Mouse (Mus musculus) heart, embryonic 14.5 days (tissue): Measurements from ENCODE around the gene Rnf130. TPM values are rescaled to one million over a fixed set of nuclear protein-coding genes. Genes with fewer than 3 reads are reported as not detected.
A peak's percentile ranks its signal among the peaks of the same experiment; 100 is the strongest.

Experiments used
- ATAC-seq: fragments of 200-750 bp; cut with Nextera tagmentation; 2 replicates; pipeline ENCODE4 v1.8.0; 2017; ENCODE audit warnings: low read depth, moderate TSS enrichment; ENCODE audit not compliant: insufficient number of reproducible peaks, insufficient read depth, low FRiP score
- H3K27ac ChIP-seq, 2 experiments: fragments of 200-500 bp in 1 of 2; fragments of 300-500 bp in 1 of 2; sonication (generic) in 1 of 2; replicated peaks in 1 of 2; 2 replicates each; pipeline ENCODE4 v1.5.1; 2012 to 2014; ENCODE audit warnings: low read depth in 2 of 2, low read length in 2 of 2, control low read depth in 1 of 2, mild to moderate bottlenecking in 1 of 2, mixed read lengths in 1 of 2; ENCODE audit not compliant: control insufficient read depth in 1 of 2, insufficient read depth in 1 of 2
- H3K27me3 ChIP-seq: fragments of 300-500 bp; sonication (generic); 2 replicates; pipeline ENCODE4 v1.6.1; 2014; ENCODE audit warnings: mild to moderate bottlenecking, low read length, control low read depth; ENCODE audit not compliant: control insufficient read depth, insufficient read depth
- H3K36me3 ChIP-seq: fragments of 300-500 bp; sonication (generic); 2 replicates; pipeline ENCODE4 v1.6.1; 2014; ENCODE audit warnings: mild to moderate bottlenecking, control low read depth, low read length, mixed read lengths; ENCODE audit not compliant: control insufficient read depth, insufficient read depth
- H3K4me1 ChIP-seq, 2 experiments: fragments of 200-500 bp in 1 of 2; fragments of 300-500 bp in 1 of 2; sonication (generic) in 1 of 2; 2 replicates each; pipeline ENCODE4 v1.6.1; 2012 to 2014; ENCODE audit warnings: low read length in 2 of 2, control low read depth in 1 of 2, mixed read lengths in 1 of 2; ENCODE audit not compliant: control insufficient read depth in 2 of 2, insufficient read depth in 2 of 2
- H3K4me2 ChIP-seq: fragments of 300-500 bp; sonication (generic); 2 replicates; pipeline ENCODE4 v1.6.1; 2014; ENCODE audit warnings: mild to moderate bottlenecking, low read length
- H3K4me3 ChIP-seq, 2 experiments: fragments of 200-500 bp in 1 of 2; fragments of 300-500 bp in 1 of 2; sonication (generic) in 1 of 2; 2 replicates each; pipeline ENCODE4 v1.5.1; 2012 to 2014; ENCODE audit warnings: low read length in 2 of 2, mild to moderate bottlenecking in 2 of 2, control low read depth in 1 of 2, low read depth in 1 of 2, moderate library complexity in 1 of 2; ENCODE audit not compliant: control insufficient read depth in 1 of 2, insufficient read depth in 1 of 2
- H3K9ac ChIP-seq: fragments of 300-500 bp; sonication (generic); 2 replicates; pipeline ENCODE4 v1.6.1; 2014; ENCODE audit warnings: mild to moderate bottlenecking, low read length
- H3K9me3 ChIP-seq: fragments of 300-500 bp; sonication (generic); 2 replicates; pipeline ENCODE4 v1.6.1; 2016; ENCODE audit warnings: low read length, control low read depth; ENCODE audit not compliant: control insufficient read depth
- WGBS: fragments of 180-500 bp; shearing (Covaris S2); extraction: QIAGEN DNeasy Blood & Tissue Kit; methylation state at CpG from one replicate; pipeline ENCODE4 v1.1.7; 2014; 5-methylcytosine and 5-hydroxymethylcytosine counted together
- polyA plus RNA-seq: library from polyadenylated mRNA; unstranded; fragments of >200 nt; fragmentation: Nextera tagmentation; extraction: Ambion mirVana; gene quantifications from 2 replicates; pipeline ENCODE4 v1.2.1, GENCODE M21; 2014

The Rnf130 gene
- polyA plus RNA-seq, 1 experiment from 2014 or later = 40.0 TPM

GRCm38 (mm10) chr11:50025721-50026520, 775 bp downstream of the Rnf130 start:
- no peaks in the 10 kb centered on the region; the same call in 1 of the 2 replicates for H3K27me3 ChIP-seq
- no peak; the same call in 1 of the 2 replicates for ATAC-seq
- WGBS = 12% methylated on average over 24 of the region's 24 CpGs
- H3K4me1 ChIP-seq = peaks cover 3 to 24% of the 10 kb centered on the region in 2 experiments; a peak in 3 of 4 replicates
- H3K9ac ChIP-seq = peak overlapping the region; percentile 94
- H3K9me3 ChIP-seq = no peaks in the 10 kb centered on the region
- H3K27ac ChIP-seq = peak overlapping the region in 1 of 2 experiments; percentile 90; a peak in 2 of 4 replicates
- H3K36me3 ChIP-seq = no peaks in the 10 kb centered on the region
- peak overlapping the region; percentile 90 for H3K4me2 ChIP-seq
- peak overlapping the region; percentile 80 to 95 for H3K4me3 ChIP-seq

GRCm38 (mm10) chr11:50026521-50027090, 1.5 kb downstream of the Rnf130 start:
- peak overlapping the region; percentile 90 for H3K4me2 ChIP-seq
- WGBS = 52% methylated on average over 3 of the region's 3 CpGs
- no peaks in the 10 kb centered on the region; the same call in 1 of the 2 replicates for H3K27me3 ChIP-seq
- no peaks in the 10 kb centered on the region for H3K36me3 ChIP-seq
- ATAC-seq = no peak
- H3K27ac ChIP-seq = no peak overlapping the region
- H3K9ac ChIP-seq = peak overlapping the region; percentile 94
- peaks cover 3 to 19% of the 10 kb centered on the region in 2 experiments; a peak in 3 of 4 replicates for H3K4me1 ChIP-seq
- H3K4me3 ChIP-seq = peak overlapping the region; percentile 80 to 95; a peak in 3 of 4 replicates
- H3K9me3 ChIP-seq = no peaks in the 10 kb centered on the region

- Histone ChIP-seq H3K4me3 (no peak overlapping the region), H3K36me3 (no peaks in the 10 kb centered on the region), H3K9me3 (no peaks in the 10 kb centered on the region), H3K4me1 (peaks cover 3 to 19% of the 10 kb centered on the region in 2 experiments; a peak in 3 of 4 replicates), H3K4me2 (no peak overlapping the region), H3K9ac (no peak overlapping the region), H3K27me3 (no peaks in the 10 kb centered on the region; the same call in 1 of the 2 replicates), H3K27ac (no peak overlapping the region)
- ATAC-seq = no peak
Observed at GRCm38 (mm10) chr11:50028416-50028815, 3.3 kb downstream of the Rnf130 start.

GRCm38 (mm10) chr11:50034155-50034554, 9.0 kb downstream of the Rnf130 start:
- Histone ChIP-seq H3K27me3 (no peaks in the 10 kb centered on the region), H3K9ac (no peak overlapping the region), H3K36me3 (no peaks in the 10 kb centered on the region), H3K4me1 (no peaks in the 10 kb centered on the region; a peak in 1 of 4 replicates), H3K4me2 (no peak overlapping the region), H3K9me3 (no peaks in the 10 kb centered on the region), H3K27ac (no peak overlapping the region), H3K4me3 (no peak overlapping the region)
- no peak for ATAC-seq

- H3K36me3 ChIP-seq = no peaks in the 10 kb centered on the region
- no peak overlapping the region for H3K4me3 ChIP-seq
- no peaks in the 10 kb centered on the region; a peak in 1 of 4 replicates for H3K4me1 ChIP-seq
- 59% methylated on average over 3 of the region's 3 CpGs for WGBS
- no peak for ATAC-seq
- H3K4me2 ChIP-seq = no peak overlapping the region
- H3K9ac ChIP-seq = no peak overlapping the region
- no peaks in the 10 kb centered on the region for H3K9me3 ChIP-seq
- no peaks in the 10 kb centered on the region for H3K27me3 ChIP-seq
- H3K27ac ChIP-seq = no peak overlapping the region
Observed at GRCm38 (mm10) chr11:50035726-50036125, 10.6 kb downstream of the Rnf130 start.

GRCm38 (mm10) chr11:50036781-50037460, 11.8 kb downstream of the Rnf130 start:
- Histone ChIP-seq H3K9ac (no peak overlapping the region), H3K27ac (no peak overlapping the region), H3K4me1 (no peaks in the 10 kb centered on the region; a peak in 1 of 4 replicates), H3K27me3 (no peaks in the 10 kb centered on the region), H3K4me3 (no peak overlapping the region), H3K9me3 (no peaks in the 10 kb centered on the region), H3K4me2 (no peak overlapping the region), H3K36me3 (no peaks in the 10 kb centered on the region)
- 71% methylated on average over 4 of the region's 4 CpGs for WGBS
- ATAC-seq = no peak

GRCm38 (mm10) chr11:50038757-50039156, 13.6 kb downstream of the Rnf130 start:
- no peak overlapping the region for H3K4me2 ChIP-seq
- 90% methylated on average over 1 of the region's 1 CpGs for WGBS
- no peak for ATAC-seq
- H3K27ac ChIP-seq = no peak overlapping the region
- no peaks in the 10 kb centered on the region for H3K36me3 ChIP-seq
- no peaks in the 10 kb centered on the region for H3K27me3 ChIP-seq
- H3K4me1 ChIP-seq = peaks cover 0 to 2% of the 10 kb centered on the region in 2 experiments; a peak in 2 of 4 replicates
- H3K4me3 ChIP-seq = no peak overlapping the region
- H3K9me3 ChIP-seq = no peaks in the 10 kb centered on the region
- no peak overlapping the region for H3K9ac ChIP-seq
